Mouse (Mus musculus) stomach, postnatal 0 days (tissue): ENCODE results near the gene Tjp1. TPM values are rescaled to one million over a fixed set of nuclear protein-coding genes. Genes with fewer than 3 reads are reported as not detected.

Experiments
- ATAC-seq: fragments of 200-750 bp; cut with Nextera tagmentation; 2 replicates; pipeline ENCODE4 v1.8.0; 2017; ENCODE audit not compliant: low FRiP score, low TSS enrichment
- DNase-seq: peaks from one replicate; pipeline ENCODE4 v3.0.0-alpha.2; 2016; ENCODE audit warnings: low spot score
- H3K27ac ChIP-seq: fragments of 300-500 bp; sonication (generic); replicated peaks from 2 replicates; pipeline ENCODE4 v1.5.1; 2014; ENCODE audit warnings: mild to moderate bottlenecking, control low read depth
- H3K27me3 ChIP-seq: fragments of 300-500 bp; sonication (generic); 2 replicates; pipeline ENCODE4 v1.6.1; 2014; ENCODE audit warnings: low read length; ENCODE audit not compliant: control insufficient read depth, insufficient read depth
- H3K36me3 ChIP-seq: fragments of 300-500 bp; sonication (generic); 2 replicates; pipeline ENCODE4 v1.6.1; 2014; ENCODE audit warnings: low read length, mixed read lengths; ENCODE audit not compliant: control insufficient read depth, insufficient read depth
- H3K4me1 ChIP-seq: fragments of 300-500 bp; sonication (generic); replicated peaks from 2 replicates; pipeline ENCODE4 v1.6.1; 2014; ENCODE audit warnings: antibody characterized with exemption; ENCODE audit not compliant: control insufficient read depth, insufficient read depth
- H3K4me2 ChIP-seq: fragments of 300-500 bp; sonication (generic); replicated peaks from 2 replicates; pipeline ENCODE4 v1.6.1; 2014; ENCODE audit warnings: low read depth, mild to moderate bottlenecking, control low read depth, moderate library complexity
- H3K4me3 ChIP-seq: fragments of 300-500 bp; sonication (generic); 2 replicates; pipeline ENCODE4 v1.5.1; 2014; ENCODE audit warnings: low read depth, low read length, control low read depth
- H3K9ac ChIP-seq: fragments of 300-500 bp; sonication (generic); 2 replicates; pipeline ENCODE4 v1.6.1; 2014; ENCODE audit warnings: mild to moderate bottlenecking, low read length, control low read depth, mixed read lengths
- H3K9me3 ChIP-seq: fragments of 300-500 bp; sonication (generic); 2 replicates; pipeline ENCODE4 v1.6.1; 2016; ENCODE audit warnings: low read length; ENCODE audit not compliant: control insufficient read depth
- CTCF ChIP-seq: IDR thresholded peaks from 2 replicates; pipeline ENCODE4 v1.5.1; 2016; ENCODE audit warnings: antibody characterized with exemption, low read depth, mild to moderate bottlenecking, moderate library complexity
- EP300 ChIP-seq: optimal IDR thresholded peaks from 2 replicates; pipeline ENCODE3; 2016; ENCODE audit warnings: antibody characterized with exemption
- WGBS: fragments of 180-500 bp; shearing (Covaris S2); extraction: QIAGEN DNeasy Blood & Tissue Kit; methylation state at CpG from one replicate; pipeline ENCODE4 v1.1.7; 2014; 5-methylcytosine and 5-hydroxymethylcytosine counted together
- polyA plus RNA-seq: library from polyadenylated mRNA; unstranded; fragments of >200 nt; fragmentation: Nextera tagmentation; extraction: Ambion mirVana; gene quantifications from 2 replicates; pipeline ENCODE4 v1.2.1, GENCODE M21; 2015

Gene Tjp1
- polyA plus RNA-seq, 1 experiment from 2014 or later, result 12.6 TPM

- 54% methylated on average over 2 of the region's 2 CpGs for WGBS
- H3K9ac ChIP-seq, result no peak overlapping the region
- H3K4me1 ChIP-seq, result peaks cover 2% of the 10 kb centered on the region
- no peak overlapping the region for H3K4me3 ChIP-seq
- H3K9me3 ChIP-seq, result no peaks in the 10 kb centered on the region
- H3K27me3 ChIP-seq, result no peaks in the 10 kb centered on the region
- ATAC-seq (no peak), DNase-seq (no peak)
- H3K4me2 ChIP-seq, result no peak overlapping the region
- TF ChIP-seq EP300, result no peak
- H3K36me3 ChIP-seq, result no peaks in the 10 kb centered on the region
- no peak overlapping the region for H3K27ac ChIP-seq
Observed at GRCm38 (mm10) chr7:65354908-65355307, 172.7 kb downstream of the Tjp1 start.

- WGBS, result 42% methylated on average over 2 of the region's 4 CpGs
- H3K9me3 ChIP-seq, result no peaks in the 10 kb centered on the region
- no peaks in the 10 kb centered on the region for H3K36me3 ChIP-seq
- TF ChIP-seq EP300 (no peak), CTCF (no peak)
- ATAC-seq (no peak), DNase-seq (no peak)
- no peaks in the 10 kb centered on the region for H3K27me3 ChIP-seq
- no peaks in the 10 kb centered on the region for H3K4me1 ChIP-seq
- no peak overlapping the region for H3K9ac ChIP-seq
- no peak overlapping the region for H3K27ac ChIP-seq
- no peak overlapping the region for H3K4me3 ChIP-seq
- no peak overlapping the region for H3K4me2 ChIP-seq
Observed at GRCm38 (mm10) chr7:65350348-65351079, 177.1 kb downstream of the Tjp1 start.

GRCm38 (mm10) chr7:65348540-65348939 is 179.0 kb downstream of the Tjp1 start:
- TF ChIP-seq EP300 (no peak), CTCF (no peak)
- Histone ChIP-seq H3K4me3 (no peak overlapping the region), H3K4me1 (no peaks in the 10 kb centered on the region), H3K9ac (no peak overlapping the region), H3K27ac (no peak overlapping the region), H3K27me3 (no peaks in the 10 kb centered on the region), H3K4me2 (no peak overlapping the region), H3K36me3 (no peaks in the 10 kb centered on the region), H3K9me3 (no peaks in the 10 kb centered on the region)
- no peak for ATAC-seq
- no peak for DNase-seq

- TF ChIP-seq EP300 (no peak), CTCF (no peak)
- Histone ChIP-seq H3K4me1 (no peaks in the 10 kb centered on the region), H3K27me3 (no peaks in the 10 kb centered on the region), H3K36me3 (peaks cover 2% of the 10 kb centered on the region; the same call in 1 of the 2 replicates), H3K27ac (no peak overlapping the region), H3K4me2 (no peak overlapping the region), H3K4me3 (no peak overlapping the region), H3K9ac (no peak overlapping the region), H3K9me3 (no peaks in the 10 kb centered on the region)
- ATAC-seq (no peak), DNase-seq (no peak)
- 78% methylated on average over 3 of the region's 3 CpGs for WGBS
Observed at GRCm38 (mm10) chr7:65345314-65345713, 182.3 kb downstream of the Tjp1 start.

GRCm38 (mm10) chr7:65337581-65338270 is 189.9 kb downstream of the Tjp1 start:
- no peaks in the 10 kb centered on the region for H3K9me3 ChIP-seq
- H3K36me3 ChIP-seq, result peaks cover 2% of the 10 kb centered on the region; the same call in 1 of the 2 replicates
- no peak overlapping the region for H3K9ac ChIP-seq
- WGBS, result 60% methylated on average over 7 of the region's 7 CpGs
- no peak overlapping the region for H3K4me3 ChIP-seq
- ATAC-seq (no peak), DNase-seq (no peak)
- no peak overlapping the region for H3K4me2 ChIP-seq
- H3K27ac ChIP-seq, result no peak overlapping the region
- TF ChIP-seq EP300, result no peak
- no peak for TF ChIP-seq CTCF
- no peaks in the 10 kb centered on the region for H3K4me1 ChIP-seq
- no peaks in the 10 kb centered on the region for H3K27me3 ChIP-seq
